Mouse (Mus musculus): Measurements from ENCODE around the gene Dnal1. TPM values are rescaled to one million over a fixed set of nuclear protein-coding genes. Genes with fewer than 3 reads are reported as not detected.
A peak's percentile ranks its signal among the peaks of the same experiment; 100 is the strongest.
"Not testable (repeated sequence)": the region's sequence is repeated elsewhere in the genome, so short reads cannot be mapped to it uniquely, and the experiment has no call there.

Gene Dnal1
- polyA plus RNA-seq (2017; shearing (Covaris generic)) = under 1 TPM; 0.10 to 0.12 TPM

GRCm38 (mm10) chr12:84114153-84114994 lies at the start of gene Dnal1:
Gene Dnal1 (plus strand): TSS chr12:84114366.
- peak; percentile 98 for ATAC-seq

GRCm38 (mm10) chr12:84064621-84065020 lies 49.5 kb upstream of the Dnal1 start:
- ATAC-seq = no peak

- ATAC-seq = no peak
Measured at GRCm38 (mm10) chr12:84067752-84068151, 46.4 kb upstream of the Dnal1 start.

DNA sequence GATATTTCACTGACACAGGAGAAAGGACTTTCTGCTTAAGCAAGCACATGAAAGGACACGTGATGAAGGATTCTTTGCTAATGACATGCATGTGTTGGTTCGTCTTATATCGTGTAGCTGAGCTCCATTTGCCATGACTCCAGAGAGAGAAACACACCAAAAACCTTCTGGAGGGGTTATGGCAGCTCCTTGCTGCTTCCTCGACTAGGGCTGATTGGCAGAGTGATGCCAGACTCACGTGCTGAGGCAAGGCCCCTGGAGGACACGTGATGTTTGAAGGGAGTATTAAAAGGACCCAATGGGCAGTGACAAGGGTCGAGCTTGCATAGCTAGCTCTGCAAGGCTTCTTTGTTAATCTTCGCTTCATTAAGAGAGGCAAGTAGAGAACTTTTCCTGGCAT lies 45.9 kb upstream of the Dnal1 start:
- no peak for ATAC-seq

DNA sequence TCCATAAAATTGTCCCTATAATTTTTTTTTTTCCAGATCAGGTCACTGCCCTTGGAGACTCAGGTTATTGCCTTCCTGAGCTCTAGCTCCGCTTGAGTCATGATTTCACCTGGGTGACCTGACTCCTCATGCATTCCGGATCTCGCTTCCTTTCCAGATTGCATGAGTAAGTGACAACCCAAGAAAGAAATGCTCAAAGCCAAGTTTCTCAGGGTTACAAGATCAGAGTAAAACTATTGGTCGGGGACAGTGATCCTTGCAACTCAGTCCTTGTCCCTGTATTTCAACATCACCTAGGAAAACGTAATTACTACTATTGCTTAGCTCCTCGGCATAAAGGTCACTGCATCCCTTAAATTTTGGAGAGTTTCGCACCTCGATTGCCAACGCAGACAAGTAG lies 45.2 kb upstream of the Dnal1 start, which contains the start of gene Acot5:
Gene Acot5, plus strand, starts transcription at position 340 of the 400 bp plus-strand sequence.
- no peak for ATAC-seq

- not testable (repeated sequence) for ATAC-seq
Measured at GRCm38 (mm10) chr12:84069582-84069981, 44.6 kb upstream of the Dnal1 start.

DNA sequence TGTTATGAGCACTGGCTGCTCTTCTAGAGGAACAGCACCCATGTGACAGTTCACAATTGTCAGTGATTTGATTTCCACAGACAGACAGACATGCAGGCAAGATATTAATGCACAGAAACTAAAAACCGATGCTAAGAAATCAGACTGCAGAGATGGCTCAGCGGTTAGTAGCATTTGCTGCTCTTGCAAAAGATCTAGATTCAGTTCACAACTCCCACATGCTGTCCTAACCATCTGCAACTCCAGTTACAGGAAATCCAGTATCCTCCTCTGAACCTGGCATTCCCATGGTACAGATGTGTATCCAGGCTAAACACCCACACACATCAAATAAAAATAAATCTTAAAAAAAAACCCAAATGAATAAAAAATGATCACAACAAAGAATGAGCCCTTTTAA lies 42.5 kb upstream of the Dnal1 start:
- ATAC-seq = no peak

DNA sequence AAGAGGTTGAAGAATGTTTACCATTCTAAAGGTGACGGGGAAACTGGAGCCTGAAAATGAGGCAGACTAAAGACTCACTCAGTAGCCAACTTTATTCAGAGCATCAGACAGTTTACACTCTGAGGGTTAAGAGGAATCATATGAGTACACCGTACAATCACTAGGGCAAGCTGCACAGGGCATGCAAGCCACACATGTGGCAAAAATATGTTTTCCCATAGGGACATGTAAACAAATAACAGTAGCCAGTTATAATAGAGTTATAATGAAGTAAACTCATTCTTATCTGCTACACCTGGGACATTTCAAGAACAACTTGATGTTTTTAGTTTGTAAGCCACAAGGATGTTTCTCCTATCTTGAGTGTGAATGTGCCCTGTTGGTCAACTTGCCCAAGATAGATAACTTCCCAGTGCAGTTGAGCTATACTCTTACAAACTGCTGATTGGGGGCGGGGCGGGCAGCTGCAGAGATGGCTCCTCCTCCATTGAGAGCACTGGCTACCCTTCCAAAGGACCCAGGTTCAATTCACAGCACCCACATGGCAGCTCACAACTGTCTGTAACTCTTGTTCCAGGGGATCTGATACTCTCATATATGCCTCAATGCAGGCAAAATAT lies 36.7 kb upstream of the Dnal1 start:
- no peak for ATAC-seq

- no peak for ATAC-seq
Measured at GRCm38 (mm10) chr12:84083842-84084241, 30.3 kb upstream of the Dnal1 start.

- no peak for ATAC-seq
Measured at GRCm38 (mm10) chr12:84084581-84084980, 29.6 kb upstream of the Dnal1 start.

DNA sequence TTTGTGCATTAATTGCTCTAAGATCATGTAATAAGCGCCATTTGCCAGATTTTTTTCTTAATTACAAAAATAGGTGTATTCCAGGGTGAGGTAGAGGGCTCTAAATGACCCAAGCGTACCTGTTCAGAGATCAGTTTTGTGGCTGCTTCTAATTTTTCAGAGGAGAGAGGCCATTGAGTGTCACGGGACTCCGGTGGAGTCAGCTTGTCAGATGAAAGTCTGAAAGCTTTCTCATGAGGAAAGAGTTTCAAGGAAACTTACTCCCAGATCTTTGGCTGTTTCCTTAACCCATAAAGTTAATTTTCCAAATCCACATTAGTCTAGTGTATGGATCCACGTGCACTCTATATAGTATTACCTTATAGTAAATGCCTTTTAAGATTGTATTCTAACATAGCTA lies 19.5 kb upstream of the Dnal1 start:
- ATAC-seq = not testable (repeated sequence)

GRCm38 (mm10) chr12:84099605-84100004 lies 14.6 kb upstream of the Dnal1 start:
- no peak for ATAC-seq

- no peak for ATAC-seq
Measured at GRCm38 (mm10) chr12:84100071-84100470, 14.1 kb upstream of the Dnal1 start.

- ATAC-seq = peak; percentile 85
Measured at GRCm38 (mm10) chr12:84100604-84101492, 13.3 kb upstream of the Dnal1 start, which contains the start of gene Acot6. Gene Acot6 (plus strand): TSS chr12:84100654.

- no peak for ATAC-seq
Measured at GRCm38 (mm10) chr12:84101493-84101845, 12.7 kb upstream of the Dnal1 start.

DNA sequence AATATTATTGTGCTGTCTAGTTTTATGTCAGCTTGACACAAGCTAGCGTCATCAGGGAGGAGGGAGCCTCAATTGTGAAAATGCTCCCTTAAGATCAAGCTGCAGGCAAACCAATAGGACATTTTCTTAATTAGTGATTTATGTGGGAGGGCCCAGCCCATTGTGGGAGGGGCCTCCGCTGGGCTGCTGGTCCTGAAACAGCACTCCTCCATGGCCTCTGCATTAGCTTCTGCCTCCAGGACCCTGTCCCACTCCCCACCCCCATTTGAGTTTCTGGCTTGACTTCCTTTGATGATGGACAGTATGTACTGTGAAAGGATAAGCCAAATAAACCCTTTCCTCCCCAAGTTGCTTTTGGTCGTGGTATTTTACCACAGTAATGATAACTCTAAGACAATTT lies 7.2 kb upstream of the Dnal1 start:
- no peak for ATAC-seq

DNA sequence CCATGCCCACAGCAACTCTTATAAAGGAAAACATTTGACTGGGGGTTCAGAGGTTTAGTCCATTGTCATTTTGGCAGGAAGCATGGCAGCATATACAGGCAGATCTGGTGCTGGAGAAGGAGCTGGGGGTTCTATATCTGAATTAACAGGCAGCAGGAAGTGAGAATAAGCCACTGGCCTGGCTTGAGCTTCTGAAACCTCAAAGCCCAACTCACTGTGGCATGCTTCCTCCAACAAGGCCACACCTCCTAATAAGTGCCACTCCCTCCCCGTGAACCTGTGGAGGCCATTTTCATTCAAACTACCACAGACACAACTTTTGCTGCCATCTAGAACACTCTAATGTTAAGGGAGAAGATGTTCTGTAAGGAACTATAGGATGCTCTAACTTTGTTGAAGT lies 6.5 kb upstream of the Dnal1 start:
- no peak for ATAC-seq

DNA sequence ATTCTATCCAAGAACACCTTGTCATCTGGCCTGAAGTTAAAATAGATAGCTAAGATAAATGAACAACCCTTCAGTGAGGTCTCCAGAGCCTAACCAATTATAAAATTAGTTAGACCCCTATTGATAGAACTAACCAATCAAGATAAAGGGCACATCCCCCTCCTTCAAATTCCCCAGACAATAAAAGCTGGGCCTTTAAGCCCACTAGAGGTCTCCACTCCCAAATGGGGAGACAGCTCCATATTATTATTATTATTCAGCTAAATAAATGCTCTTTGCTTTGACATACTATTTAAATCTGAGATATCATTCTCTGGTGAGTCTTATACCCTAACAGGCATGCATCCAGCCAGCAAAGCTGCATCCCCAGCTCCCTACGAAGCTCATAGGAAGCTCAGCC lies 4.2 kb upstream of the Dnal1 start:
- no peak for ATAC-seq

GRCm38 (mm10) chr12:84110814-84111213 lies 3.4 kb upstream of the Dnal1 start:
- no peak for ATAC-seq

GRCm38 (mm10) chr12:84113676-84114075 lies 490 bp upstream of the Dnal1 start:
- no peak for ATAC-seq

DNA sequence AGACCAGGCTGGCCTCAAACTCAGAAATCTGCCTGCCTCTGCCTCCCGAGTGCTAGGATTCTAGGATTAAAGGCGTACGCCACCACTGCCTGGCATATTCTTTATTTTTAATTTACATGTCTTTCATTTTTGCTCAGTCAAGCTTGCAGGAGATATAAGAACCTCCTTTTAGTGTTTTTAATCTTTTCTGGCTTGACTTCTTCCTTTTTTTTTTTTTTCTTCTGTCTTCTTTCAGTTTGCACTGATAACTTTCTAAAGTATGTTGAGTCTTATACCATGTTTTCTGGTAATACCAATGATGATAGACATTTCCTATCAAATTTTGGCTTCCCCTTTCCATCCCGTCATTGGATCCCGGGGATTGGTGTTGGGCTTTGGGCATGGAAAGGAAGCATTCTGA lies 5.4 kb downstream of the Dnal1 start:
- no peak for ATAC-seq

DNA sequence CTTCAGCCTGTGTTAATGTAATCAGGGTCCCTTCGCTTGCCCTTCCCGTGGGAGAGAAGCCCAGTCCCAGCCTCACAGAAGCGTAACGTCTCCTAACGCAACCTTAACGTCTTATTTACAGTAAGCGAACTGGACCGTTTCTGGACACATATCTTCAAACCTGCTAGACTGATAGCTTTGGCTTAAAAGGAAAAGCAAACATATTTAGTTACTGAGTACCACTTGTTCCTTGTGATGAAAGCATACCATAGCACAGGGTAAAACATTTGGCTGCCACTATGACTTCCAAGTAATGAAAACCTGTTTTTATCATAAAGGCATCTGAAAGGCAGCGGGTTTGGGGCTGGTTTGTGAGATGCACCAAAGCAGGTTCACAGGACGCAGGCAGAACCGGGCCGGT lies 11.7 kb downstream of the Dnal1 start:
- no peak for ATAC-seq

GRCm38 (mm10) chr12:84126899-84127298 lies 12.7 kb downstream of the Dnal1 start:
- no peak for ATAC-seq

All from CD4-positive, CD25-positive, alpha-beta regulatory T cell, adult 4 months (primary cell).